Mouse (Mus musculus) MEL (cell line): ENCODE results near the gene Srp9. TPM values are rescaled to one million over a fixed set of nuclear protein-coding genes. Genes with fewer than 3 reads are reported as not detected.

Experiments used
- DNase-seq: peaks from one replicate; pipeline ENCODE4 v3.0.0; 2011; ENCODE audit warnings: low read depth, low spot score
- H3K27ac ChIP-seq: 2 replicates; pipeline ENCODE4 v1.5.1; 2012; ENCODE audit warnings: low read depth, mild to moderate bottlenecking, control low read depth, low read length, moderate library complexity; ENCODE audit not compliant: control insufficient read depth
- H3K27me3 ChIP-seq, 2 experiments: fragments of 150-350 bp in 1 of 2; sonication (generic) in 1 of 2; 2 replicates each; pipeline ENCODE4 v1.6.1; 2012; ENCODE audit warnings: low read length in 2 of 2, mild to moderate bottlenecking in 2 of 2, improper control_type of control experiment in 1 of 2, moderate library complexity in 1 of 2; ENCODE audit not compliant: insufficient read depth in 2 of 2, control insufficient read depth in 1 of 2
- H3K36me3 ChIP-seq, 2 experiments: 2 replicates each; pipeline ENCODE4 v1.6.1; 2012 to 2014; ENCODE audit warnings: low read length in 2 of 2, improper control_type of control experiment in 1 of 2, inconsistent platforms in 1 of 2, mild to moderate bottlenecking in 1 of 2; ENCODE audit not compliant: insufficient read depth in 2 of 2, control insufficient read depth in 1 of 2
- H3K4me1 ChIP-seq, 2 experiments: fragments of 150-350 bp in 1 of 2; sonication (generic) in 1 of 2; 2 replicates each; pipeline ENCODE4 v1.6.1; 2012; ENCODE audit warnings: low read length in 2 of 2, improper control_type of control experiment in 1 of 2, mild to moderate bottlenecking in 1 of 2; ENCODE audit not compliant: insufficient read depth in 2 of 2, control insufficient read depth in 1 of 2
- H3K4me3 ChIP-seq, 2 experiments: fragments of 150-350 bp in 1 of 2; sonication (generic) in 1 of 2; 2 replicates each; pipeline ENCODE4 v1.5.1; 2012; ENCODE audit warnings: low read depth in 2 of 2, low read length in 2 of 2, mild to moderate bottlenecking in 2 of 2, moderate library complexity in 2 of 2, control low read depth in 1 of 2, improper control_type of control experiment in 1 of 2; ENCODE audit not compliant: control insufficient read depth in 1 of 2, insufficient read depth in 1 of 2
- H3K79me2 ChIP-seq: 2 replicates; pipeline ENCODE4 v1.6.1; 2012; ENCODE audit warnings: mild to moderate bottlenecking, low read length, moderate library complexity; ENCODE audit not compliant: control insufficient read depth, poor library complexity, insufficient read depth
- H3K9ac ChIP-seq: 2 replicates; pipeline ENCODE4 v1.6.1; 2012; ENCODE audit warnings: low read depth, mild to moderate bottlenecking, control low read depth, low read length, moderate library complexity; ENCODE audit not compliant: control insufficient read depth, poor library complexity, severe bottlenecking
- H3K9me3 ChIP-seq: fragments of 150-350 bp; sonication (generic); replicated peaks from 2 replicates; pipeline ENCODE4 v1.6.1; 2012; ENCODE audit warnings: mild to moderate bottlenecking, low read length, improper control_type of control experiment, moderate library complexity; ENCODE audit not compliant: insufficient read depth
- BHLHE40 ChIP-seq: IDR thresholded peaks from 2 replicates; pipeline ENCODE4 v1.6.1; 2012; ENCODE audit warnings: low read depth, mild to moderate bottlenecking, inconsistent platforms, low read length, improper control_type of control experiment, borderline replicate concordance
- CHD1 ChIP-seq: IDR thresholded peaks from 2 replicates; pipeline ENCODE4 v1.6.1; 2012; ENCODE audit warnings: low read depth, mild to moderate bottlenecking, inconsistent platforms, low read length, improper control_type of control experiment
- CHD2 ChIP-seq: IDR thresholded peaks from 2 replicates; pipeline ENCODE4 v1.6.1; 2011; ENCODE audit warnings: low read length, improper control_type of control experiment
- CTCF ChIP-seq, 3 experiments: IDR thresholded peaks in 2 of 3; conservative IDR thresholded peaks in 1 of 3; 2 replicates each; pipeline ENCODE4 v1.5.1; 2011 to 2012; ENCODE audit warnings: low read length in 3 of 3, low read depth in 2 of 3, mild to moderate bottlenecking in 2 of 3, improper control_type of control experiment in 1 of 3, inconsistent platforms in 1 of 3, mixed read lengths in 1 of 3, moderate library complexity in 1 of 3; ENCODE audit not compliant: control insufficient read depth in 1 of 3, insufficient read depth in 1 of 3, poor library complexity in 1 of 3, severe bottlenecking in 1 of 3
- E2F4 ChIP-seq: IDR thresholded peaks from 2 replicates; pipeline ENCODE4 v1.6.1; 2011; ENCODE audit warnings: low read depth, low read length, improper control_type of control experiment, borderline replicate concordance
- ETS1 ChIP-seq: IDR thresholded peaks from 2 replicates; pipeline ENCODE4 v1.6.1; 2012; ENCODE audit warnings: low read depth, mild to moderate bottlenecking, inconsistent platforms, low read length, improper control_type of control experiment, moderate library complexity
- GATA1 ChIP-seq: IDR thresholded peaks from 2 replicates; pipeline ENCODE4 v1.6.1; 2011; ENCODE audit warnings: low read depth, low read length, improper control_type of control experiment
- HCFC1 ChIP-seq: IDR thresholded peaks from 2 replicates; pipeline ENCODE4 v1.6.1; 2012; ENCODE audit warnings: low read depth, mild to moderate bottlenecking, inconsistent platforms, low read length, improper control_type of control experiment, moderate library complexity
- JUND ChIP-seq: IDR thresholded peaks from 2 replicates; pipeline ENCODE4 v1.6.1; 2011; ENCODE audit warnings: low read depth, mild to moderate bottlenecking, improper control_type of control experiment, low read length
- KAT2A ChIP-seq: conservative IDR thresholded peaks from 2 replicates; pipeline ENCODE4 v1.6.1; 2012; ENCODE audit warnings: low read depth, low read length, improper control_type of control experiment, inconsistent platforms
- MAFK ChIP-seq: IDR thresholded peaks from 2 replicates; pipeline ENCODE4 v1.6.1; 2011; ENCODE audit warnings: low read depth, mild to moderate bottlenecking, low read length, improper control_type of control experiment, borderline replicate concordance
- MAX ChIP-seq: IDR thresholded peaks from 2 replicates; pipeline ENCODE4 v1.6.1; 2011; ENCODE audit warnings: low read length, improper control_type of control experiment
- MAZ ChIP-seq: IDR thresholded peaks from 2 replicates; pipeline ENCODE4 v1.6.1; 2012; ENCODE audit warnings: low read depth, mild to moderate bottlenecking, inconsistent platforms, low read length, improper control_type of control experiment
- MYC ChIP-seq: IDR thresholded peaks from 2 replicates; pipeline ENCODE4 v1.6.1; 2011; ENCODE audit warnings: low read depth, mild to moderate bottlenecking, low read length, improper control_type of control experiment, moderate library complexity
- NELFE ChIP-seq: IDR thresholded peaks from 2 replicates; pipeline ENCODE4 v1.6.1; 2011; ENCODE audit warnings: low read depth, low read length, improper control_type of control experiment
- NRF1 ChIP-seq: IDR thresholded peaks from 2 replicates; pipeline ENCODE4 v1.6.1; 2014; ENCODE audit warnings: low read depth, mild to moderate bottlenecking, inconsistent platforms, low read length, improper control_type of control experiment, moderate library complexity; ENCODE audit not compliant: poor library complexity, insufficient read depth, severe bottlenecking
- POLR2A ChIP-seq, 2 experiments: IDR thresholded peaks; 2 replicates each; pipeline ENCODE4 v1.6.1; 2011 to 2012; ENCODE audit warnings: low read length in 2 of 2, mild to moderate bottlenecking in 2 of 2, control low read depth in 1 of 2, improper control_type of control experiment in 1 of 2, low read depth in 1 of 2, moderate library complexity in 1 of 2; ENCODE audit not compliant: control insufficient read depth in 1 of 2, insufficient read depth in 1 of 2, poor library complexity in 1 of 2
- POLR2AphosphoS5 ChIP-seq: IDR thresholded peaks from 2 replicates; pipeline ENCODE4 v1.6.1; 2012; ENCODE audit warnings: low read depth, borderline replicate concordance, mild to moderate bottlenecking, inconsistent platforms, low read length, moderate library complexity, mixed read lengths
- RCOR1 ChIP-seq: IDR thresholded peaks from 2 replicates; pipeline ENCODE4 v1.6.1; 2012; ENCODE audit warnings: low read depth, mild to moderate bottlenecking, inconsistent platforms, low read length, improper control_type of control experiment
- SIN3A ChIP-seq: IDR thresholded peaks from 2 replicates; pipeline ENCODE4 v1.6.1; 2012; ENCODE audit warnings: low read length, improper control_type of control experiment, inconsistent platforms
- SMC3 ChIP-seq: IDR thresholded peaks from 2 replicates; pipeline ENCODE4 v1.6.1; 2011; ENCODE audit warnings: low read depth, low read length, improper control_type of control experiment
- TAL1 ChIP-seq: IDR thresholded peaks from 2 replicates; pipeline ENCODE4 v1.6.1; 2012; ENCODE audit warnings: mild to moderate bottlenecking, inconsistent platforms, low read length, moderate library complexity, mixed read lengths
- TBP ChIP-seq: IDR thresholded peaks from 2 replicates; pipeline ENCODE4 v1.8.0; 2011; ENCODE audit warnings: low read depth, low read length, improper control_type of control experiment
- UBTF ChIP-seq: IDR thresholded peaks from 2 replicates; pipeline ENCODE4 v1.6.1; 2012; ENCODE audit warnings: low read depth, mild to moderate bottlenecking, inconsistent platforms, low read length, improper control_type of control experiment, moderate library complexity, borderline replicate concordance; ENCODE audit not compliant: insufficient read depth
- USF1 ChIP-seq: IDR thresholded peaks from 2 replicates; pipeline ENCODE4 v1.6.1; 2014; ENCODE audit warnings: low read depth, mild to moderate bottlenecking, inconsistent platforms, low read length, improper control_type of control experiment, moderate library complexity
- ZC3H11A ChIP-seq: IDR thresholded peaks from 2 replicates; pipeline ENCODE4 v1.6.1; 2012; ENCODE audit warnings: low read depth, mild to moderate bottlenecking, inconsistent platforms, low read length, improper control_type of control experiment
- ZKSCAN1 ChIP-seq: IDR thresholded peaks from 2 replicates; pipeline ENCODE4 v1.6.1; 2012; ENCODE audit warnings: low read depth, mild to moderate bottlenecking, inconsistent platforms, low read length, improper control_type of control experiment, moderate library complexity
- ZMIZ1 ChIP-seq: IDR thresholded peaks from 2 replicates; pipeline ENCODE4 v1.6.1; 2012; ENCODE audit warnings: low read depth, mild to moderate bottlenecking, inconsistent platforms, low read length, improper control_type of control experiment, moderate library complexity
- ZNF384 ChIP-seq: IDR thresholded peaks from 2 replicates; pipeline ENCODE4 v1.6.1; 2012; ENCODE audit warnings: low read depth, mild to moderate bottlenecking, inconsistent platforms, low read length, improper control_type of control experiment
- polyA plus RNA-seq, 2 experiments: library from polyadenylated mRNA; stranded (reverse) in 1 of 2; unstranded in 1 of 2; fragments of >175 nt in 1 of 2; fragments of >200 nt in 1 of 2; gene quantifications; 2 replicates each; pipeline versions ENCODE4 v1.2.1 to v1.2.4; 2012; ENCODE audit warnings: low replicate concordance in 2 of 2, low read depth in 1 of 2; ENCODE audit not compliant: insufficient read length in 2 of 2, insufficient read depth in 1 of 2, missing spikeins in 1 of 2
- total RNA-seq: library from RNA; depleted of rRNA; stranded (reverse); fragments of 300-350 nt; gene quantifications from 2 replicates; pipeline ENCODE4 v1.2.3, GENCODE M21; 2012

Srp9 gene
- total and polyA plus RNA-seq, 3 experiments: 49.7 to 61.8 TPM; not detected in 1

DNA sequence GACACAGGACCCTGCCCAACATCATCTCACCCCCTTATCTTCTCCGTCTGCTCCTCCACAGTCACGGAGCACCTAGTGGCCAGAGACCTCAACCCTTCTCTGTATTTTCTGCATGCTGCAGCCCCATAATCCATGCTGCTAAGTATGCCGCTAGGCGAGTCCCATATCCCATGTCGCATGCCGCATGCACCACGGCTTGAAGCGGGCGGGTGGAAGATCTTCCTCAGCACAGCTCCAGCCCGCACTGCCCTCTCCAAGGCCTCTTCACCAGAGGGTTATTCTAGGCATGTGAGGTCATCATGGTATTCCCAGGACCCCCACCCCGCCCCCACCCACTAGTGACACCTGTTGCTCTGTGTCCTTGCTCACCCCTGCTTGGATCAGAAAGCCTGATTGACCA lies 11.4 kb upstream of the Srp9 start:
- no peak for DNase-seq
- no peaks in the 10 kb centered on the region for H3K4me1 ChIP-seq

DNA sequence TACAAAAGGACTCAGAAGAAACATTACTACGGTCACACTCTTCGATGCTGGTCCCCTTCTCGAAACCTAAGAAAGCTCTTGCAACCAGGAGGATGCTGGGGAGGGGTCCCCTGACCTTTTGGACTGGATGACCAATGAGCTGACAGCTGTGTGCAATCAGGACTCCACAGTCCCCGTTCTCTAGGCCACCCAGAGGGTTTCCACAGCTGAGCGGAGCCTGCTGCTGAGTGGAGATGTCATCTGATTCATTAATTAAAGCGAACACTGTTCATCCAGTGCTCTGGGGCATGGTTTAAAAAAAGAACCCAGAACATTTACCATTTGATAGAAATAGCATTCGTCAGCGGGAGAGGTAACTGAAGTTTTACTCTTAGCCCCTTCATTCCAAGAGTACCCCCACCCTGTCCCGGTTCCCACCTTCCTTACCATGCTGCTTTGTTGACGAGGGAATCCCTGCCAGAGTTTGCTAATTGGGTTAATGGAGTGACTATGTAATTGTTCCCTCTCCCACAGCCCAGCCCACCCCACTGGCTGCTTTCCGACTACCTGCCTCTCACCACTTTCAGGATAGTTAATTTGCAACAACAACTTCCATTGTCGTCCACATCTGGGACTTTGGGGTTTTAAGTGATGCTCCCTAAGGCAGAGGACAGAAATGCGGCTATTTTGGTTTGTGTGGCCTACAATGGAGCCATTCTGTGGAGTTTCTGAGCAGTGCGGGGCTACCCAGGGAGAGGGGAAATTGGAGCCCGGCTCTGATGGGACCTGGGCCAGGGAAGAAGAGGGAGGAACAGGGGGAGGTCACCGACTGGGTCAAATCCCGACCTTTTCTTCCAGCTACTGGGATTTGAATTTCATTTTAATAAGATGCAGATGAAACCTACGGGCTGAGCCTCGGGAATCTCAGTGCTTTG lies 10.7 kb upstream of the Srp9 start:
- Histone ChIP-seq H3K27me3 (peaks cover 0 to 2% of the 10 kb centered on the region in 2 experiments; a peak in 2 of 4 replicates), H3K9ac (no peak overlapping the region), H3K4me3 (no peak overlapping the region), H3K27ac (no peak overlapping the region), H3K36me3 (no peaks in the 10 kb centered on the region), H3K79me2 (no peaks in the 10 kb centered on the region), H3K4me1 (no peaks in the 10 kb centered on the region), H3K9me3 (no peaks in the 10 kb centered on the region)
- no peak for DNase-seq
- TF ChIP-seq POLR2AphosphoS5 (no peak), BHLHE40 (no peak), ETS1 (no peak), TAL1 (no peak), ZMIZ1 (no peak), MAZ (no peak), CTCF (IDR thresholded peaks at IDR 0.05 in 2 of 3, conservative IDR thresholded peaks at IDR 0.05 in 1 of 3; ENCODE audit: control insufficient read depth in 1 of 3, insufficient read depth in 1 of 3, low read depth in 2 of 3, low read length in 3 of 3, poor library complexity in 1 of 3, severe bottlenecking in 1 of 3) (no peak), ZKSCAN1 (no peak), USF1 (no peak), MAX (no peak), UBTF (no peak), ZNF384 (no peak), NELFE (no peak), SIN3A (no peak), MYC (no peak), CHD2 (no peak), CHD1 (no peak)

More for the DNA sequence above, 11.4 kb upstream of the Srp9 start:
- Histone ChIP-seq H3K27me3 (peaks cover 0 to 2% of the 10 kb centered on the region in 2 experiments; a peak in 2 of 4 replicates), H3K9ac (no peak overlapping the region), H3K4me3 (no peak overlapping the region), H3K9me3 (no peaks in the 10 kb centered on the region), H3K27ac (no peak overlapping the region), H3K36me3 (no peaks in the 10 kb centered on the region), H3K79me2 (no peaks in the 10 kb centered on the region)
- TF ChIP-seq SMC3: no peak
- TF ChIP-seq MAX: no peak
- no peak for TF ChIP-seq MAZ
- no peak for TF ChIP-seq ZKSCAN1
- TF ChIP-seq HCFC1: no peak
- no peak for TF ChIP-seq JUND
- no peak for TF ChIP-seq ZC3H11A
- no peak for TF ChIP-seq SIN3A
- no peak for TF ChIP-seq NRF1
- no peak for TF ChIP-seq POLR2A (IDR thresholded peaks at IDR 0.05; ENCODE audit: control insufficient read depth in 1 of 2, insufficient read depth in 1 of 2, low read depth in 1 of 2, low read length in 2 of 2, poor library complexity in 1 of 2)
- TF ChIP-seq TAL1: no peak
- TF ChIP-seq USF1: no peak
- no peak for TF ChIP-seq NELFE
- no peak for TF ChIP-seq CHD1
- TF ChIP-seq TBP: no peak
- TF ChIP-seq MAFK: no peak
- TF ChIP-seq E2F4: no peak
- TF ChIP-seq KAT2A: no peak
- TF ChIP-seq GATA1: no peak
- TF ChIP-seq RCOR1: no peak
